Mouse (Mus musculus) lung, postnatal 0 days (tissue): Measurements from ENCODE around the gene Dglucy. TPM values are rescaled to one million over a fixed set of nuclear protein-coding genes. Genes with fewer than 3 reads are reported as not detected.

Source experiments
- ATAC-seq: fragments of 200-750 bp; cut with Nextera tagmentation; 2 replicates; pipeline ENCODE4 v1.8.0; 2017; ENCODE audit warnings: moderate library complexity
- DNase-seq: peaks from one replicate; pipeline ENCODE4 v3.0.0-alpha.2; 2016; ENCODE audit warnings: low spot score
- H3K27ac ChIP-seq: fragments of 300-500 bp; sonication (generic); 2 replicates; pipeline ENCODE4 v1.5.1; 2014; ENCODE audit warnings: antibody characterized with exemption, mild to moderate bottlenecking, low read length, mixed read lengths
- H3K27me3 ChIP-seq: fragments of 300-500 bp; sonication (generic); replicated peaks from 2 replicates; pipeline ENCODE4 v1.6.1; 2014; ENCODE audit warnings: low read length, mixed read lengths; ENCODE audit not compliant: insufficient read depth
- H3K36me3 ChIP-seq: fragments of 300-500 bp; sonication (generic); 2 replicates; pipeline ENCODE4 v1.6.1; 2014; ENCODE audit warnings: low read length, mixed read lengths; ENCODE audit not compliant: insufficient read depth
- H3K4me1 ChIP-seq: fragments of 300-500 bp; sonication (generic); 2 replicates; pipeline ENCODE4 v1.6.1; 2014; ENCODE audit warnings: antibody characterized with exemption, low read depth, low read length, mixed read lengths; ENCODE audit not compliant: insufficient read depth
- H3K4me2 ChIP-seq: fragments of 300-500 bp; sonication (generic); replicated peaks from 2 replicates; pipeline ENCODE4 v1.6.1; 2014; ENCODE audit warnings: low read depth, mild to moderate bottlenecking, low read length, moderate library complexity, mixed read lengths
- H3K4me3 ChIP-seq: fragments of 300-500 bp; sonication (generic); 2 replicates; pipeline ENCODE4 v1.5.1; 2014; ENCODE audit warnings: low read depth, low read length
- H3K9ac ChIP-seq: fragments of 300-500 bp; sonication (generic); replicated peaks from 2 replicates; pipeline ENCODE4 v1.6.1; 2014; ENCODE audit warnings: low read depth, mild to moderate bottlenecking
- H3K9me3 ChIP-seq: fragments of 300-500 bp; sonication (generic); 2 replicates; pipeline ENCODE4 v1.6.1; 2016; ENCODE audit warnings: low read length, mixed read lengths
- CTCF ChIP-seq: IDR thresholded peaks from 2 replicates; pipeline ENCODE4 v1.5.1; 2016; ENCODE audit warnings: antibody characterized with exemption, mild to moderate bottlenecking
- EP300 ChIP-seq: IDR thresholded peaks from 2 replicates; pipeline ENCODE4 v1.6.1; 2016; ENCODE audit warnings: antibody characterized with exemption, mild to moderate bottlenecking, control low read depth
- WGBS: fragments of 180-500 bp; shearing (Covaris S2); extraction: QIAGEN DNeasy Blood & Tissue Kit; methylation state at CpG from one replicate; pipeline ENCODE4 v1.1.7; 2014; 5-methylcytosine and 5-hydroxymethylcytosine counted together
- polyA plus RNA-seq: library from polyadenylated mRNA; unstranded; fragments of >200 nt; fragmentation: Nextera tagmentation; extraction: Ambion mirVana; gene quantifications from 2 replicates; pipeline ENCODE4 v1.2.1, GENCODE M21; 2015

Gene Dglucy
- polyA plus RNA-seq, 1 experiment from 2014 or later: 2.1 TPM

- DNase-seq: no peak
- Histone ChIP-seq H3K4me2 (no peak overlapping the region), H3K9ac (no peak overlapping the region), H3K36me3 (no peaks in the 10 kb centered on the region), H3K27me3 (no peaks in the 10 kb centered on the region), H3K4me3 (no peak overlapping the region), H3K9me3 (no peaks in the 10 kb centered on the region), H3K4me1 (no peaks in the 10 kb centered on the region), H3K27ac (no peak overlapping the region)
- WGBS: 89% methylated on average over 16 of the region's 16 CpGs
- ATAC-seq: no peak
- TF ChIP-seq CTCF: no peak
Measured at GRCm38 (mm10) chr12:100878556-100878955, 99.7 kb downstream of the Dglucy start.

- Histone ChIP-seq H3K27ac (no peak overlapping the region), H3K4me3 (no peak overlapping the region), H3K9me3 (no peaks in the 10 kb centered on the region), H3K9ac (no peak overlapping the region), H3K4me2 (no peak overlapping the region), H3K4me1 (no peaks in the 10 kb centered on the region), H3K36me3 (no peaks in the 10 kb centered on the region), H3K27me3 (no peaks in the 10 kb centered on the region)
- TF ChIP-seq EP300 (no peak), CTCF (no peak)
- ATAC-seq (no peak), DNase-seq (no peak)
- 55% methylated on average over 7 of the region's 7 CpGs for WGBS
Measured at GRCm38 (mm10) chr12:100883168-100883567, 104.3 kb downstream of the Dglucy start.

DNA sequence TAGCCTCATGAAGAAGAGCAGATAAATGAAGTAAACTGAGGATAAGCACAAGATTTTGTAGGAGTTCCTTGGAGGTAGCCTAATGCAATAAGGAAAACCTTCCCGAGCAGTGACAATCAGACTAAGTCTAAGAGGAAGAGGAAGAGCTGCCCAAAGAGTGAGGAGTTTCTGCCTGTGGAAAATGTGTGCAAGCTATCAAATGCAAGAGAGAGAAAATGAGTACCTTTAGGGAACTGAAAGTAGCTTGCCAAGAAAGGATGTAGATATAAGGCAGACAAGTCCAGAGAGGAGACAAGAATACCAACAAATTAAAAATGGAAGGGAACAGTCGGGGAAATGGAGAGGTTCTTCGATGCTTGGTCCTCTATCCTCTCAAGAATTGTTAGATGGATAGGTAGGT is 106.7 kb downstream of the Dglucy start:
- H3K36me3 ChIP-seq: no peaks in the 10 kb centered on the region
- H3K9ac ChIP-seq: no peak overlapping the region
- 86% methylated on average over 3 of the region's 3 CpGs for WGBS
- H3K27me3 ChIP-seq: no peaks in the 10 kb centered on the region
- no peak overlapping the region for H3K4me2 ChIP-seq
- H3K27ac ChIP-seq: no peak overlapping the region
- ATAC-seq (no peak), DNase-seq (no peak)
- no peaks in the 10 kb centered on the region for H3K4me1 ChIP-seq
- TF ChIP-seq CTCF (no peak), EP300 (no peak)
- no peak overlapping the region for H3K4me3 ChIP-seq
- no peaks in the 10 kb centered on the region for H3K9me3 ChIP-seq

DNA sequence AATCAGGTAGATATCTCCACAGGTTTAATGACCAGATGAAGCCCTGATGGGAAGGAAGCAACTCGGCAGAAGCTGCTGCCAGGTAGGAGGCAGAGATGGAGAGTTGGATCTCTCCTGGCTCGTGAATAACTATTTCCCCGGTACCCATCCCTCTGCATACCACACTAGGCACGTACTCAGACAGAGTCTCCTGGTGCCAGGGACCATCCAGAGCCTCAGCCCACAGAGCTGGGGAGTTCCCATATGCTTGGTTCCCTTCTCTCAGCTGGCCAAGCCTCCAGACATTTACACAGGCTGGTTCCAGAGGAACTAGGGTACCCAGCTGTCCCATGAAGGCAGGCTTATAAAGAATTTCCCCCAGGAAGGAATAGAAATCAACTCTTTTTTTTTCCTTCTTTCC is 108.0 kb downstream of the Dglucy start:
- Histone ChIP-seq H3K27ac (no peak overlapping the region), H3K4me2 (no peak overlapping the region), H3K36me3 (no peaks in the 10 kb centered on the region), H3K9me3 (no peaks in the 10 kb centered on the region), H3K4me1 (no peaks in the 10 kb centered on the region), H3K27me3 (no peaks in the 10 kb centered on the region), H3K4me3 (no peak overlapping the region), H3K9ac (no peak overlapping the region)
- no peak for TF ChIP-seq CTCF
- TF ChIP-seq EP300: no peak
- no peak for DNase-seq
- WGBS: 73% methylated on average over 4 of the region's 4 CpGs
- no peak for ATAC-seq

- TF ChIP-seq CTCF (no peak), EP300 (no peak)
- H3K36me3 ChIP-seq: no peaks in the 10 kb centered on the region
- DNase-seq (peak; percentile 82), ATAC-seq (peak; percentile 70)
- 13% methylated on average over 12 of the region's 12 CpGs for WGBS
- H3K4me3 ChIP-seq: no peak overlapping the region
- no peaks in the 10 kb centered on the region for H3K4me1 ChIP-seq
- no peak overlapping the region for H3K4me2 ChIP-seq
- H3K27me3 ChIP-seq: no peaks in the 10 kb centered on the region
- H3K9ac ChIP-seq: no peak overlapping the region
- no peak overlapping the region for H3K27ac ChIP-seq
- H3K9me3 ChIP-seq: no peaks in the 10 kb centered on the region
Measured at GRCm38 (mm10) chr12:100887801-100888258, 109.0 kb downstream of the Dglucy start.

DNA sequence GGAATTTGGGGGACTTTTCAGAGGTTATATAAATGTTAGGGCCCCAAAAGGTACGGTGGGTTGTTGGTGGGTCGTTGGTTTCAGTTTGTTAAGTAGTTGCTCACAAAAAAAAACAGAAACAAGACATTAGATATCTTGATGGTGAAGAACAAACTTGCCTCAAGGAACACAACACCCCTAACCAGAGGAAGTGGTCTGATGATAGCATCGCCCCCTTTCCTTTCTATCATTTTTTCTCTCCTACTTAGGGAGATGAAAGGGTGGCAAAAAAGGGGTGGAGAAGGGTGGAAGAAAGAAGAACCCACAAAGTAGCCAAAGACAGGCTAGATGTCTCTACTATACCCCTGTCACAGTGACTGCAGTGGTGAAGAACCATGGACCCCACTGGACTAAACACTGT is 111.7 kb downstream of the Dglucy start:
- Histone ChIP-seq H3K27me3 (no peaks in the 10 kb centered on the region), H3K4me1 (no peaks in the 10 kb centered on the region), H3K27ac (no peak overlapping the region), H3K4me3 (no peak overlapping the region), H3K9ac (no peak overlapping the region), H3K4me2 (no peak overlapping the region), H3K9me3 (no peaks in the 10 kb centered on the region), H3K36me3 (no peaks in the 10 kb centered on the region)
- ATAC-seq: no peak
- TF ChIP-seq EP300: no peak
- no peak for TF ChIP-seq CTCF
- no peak for DNase-seq
- WGBS: 79% methylated on average over 3 of the region's 3 CpGs

GRCm38 (mm10) chr12:100895504-100895903 is 116.6 kb downstream of the Dglucy start:
- Histone ChIP-seq H3K4me3 (no peak overlapping the region), H3K27ac (no peak overlapping the region), H3K9ac (no peak overlapping the region), H3K4me2 (no peak overlapping the region), H3K36me3 (no peaks in the 10 kb centered on the region), H3K27me3 (peaks cover 24% of the 10 kb centered on the region), H3K9me3 (no peaks in the 10 kb centered on the region), H3K4me1 (no peaks in the 10 kb centered on the region)
- ATAC-seq (no peak), DNase-seq (no peak)
- WGBS: 3% methylated on average over 2 of the region's 2 CpGs
- TF ChIP-seq EP300 (no peak), CTCF (no peak)
